Mouse (Mus musculus): ENCODE results near the gene Fbxl16.

DNA sequence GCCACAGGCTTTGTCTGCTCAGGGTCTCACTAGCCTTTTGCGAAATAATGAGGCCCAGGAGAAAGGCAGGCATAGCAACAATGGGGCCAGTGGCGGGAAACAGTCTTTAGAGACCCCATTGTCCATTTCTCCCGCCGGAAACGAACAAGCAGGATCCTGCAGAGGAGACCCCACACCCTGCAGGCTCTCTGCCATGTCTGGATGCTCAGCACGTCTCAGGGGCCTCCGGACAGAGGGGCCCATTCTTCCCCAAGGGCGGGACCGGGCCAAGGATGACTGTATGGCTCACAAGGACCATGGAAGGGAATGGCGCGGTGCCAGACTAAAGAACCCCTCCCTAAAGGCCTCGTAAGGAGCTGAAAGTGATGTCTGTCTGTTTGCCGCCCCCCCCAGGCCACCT lies 14.7 kb upstream of the Fbxl16 start:
- TF ChIP-seq CTCF (IDR thresholded peaks at IDR 0.05; ENCODE audit: low read depth, low read length): no peak
- TF ChIP-seq EP300 (IDR thresholded peaks at IDR 0.05; ENCODE audit: insufficient read depth, low read depth, low read length): no peak
- no peak for TF ChIP-seq POLR2A (IDR thresholded peaks at IDR 0.05; ENCODE audit: insufficient read depth, low read length)
